Comparison of ENCODE assay signal across 24 mouse cellular contexts in the genomic region with DNA sequence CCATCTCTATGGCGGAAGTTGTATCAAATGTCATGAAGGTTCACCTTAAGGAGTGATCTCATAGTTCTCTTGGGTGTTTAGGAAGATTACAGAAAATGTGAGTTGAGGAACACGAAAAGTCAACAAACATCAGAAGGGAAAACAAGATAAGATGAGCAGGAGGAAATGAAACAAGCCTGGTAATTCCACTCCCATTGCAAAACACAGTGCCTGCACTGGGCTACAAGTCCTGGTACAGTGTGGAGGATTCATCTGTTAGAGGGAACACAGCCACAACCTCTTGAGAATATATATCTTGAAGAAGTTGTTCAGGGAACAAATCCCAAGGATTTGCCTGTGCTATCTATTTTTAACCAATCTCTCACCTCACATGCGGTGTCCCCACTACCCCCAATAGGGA. TPM values are rescaled to one million over a fixed set of nuclear protein-coding genes. Genes with fewer than 3 reads are reported as not detected.
A peak's percentile ranks its signal among the peaks of the same experiment; 100 is the strongest.
DNase-seq lines count a peak whose midpoint lies in the region; ATAC-seq and TF ChIP-seq lines count a peak whose summit lies in the region.
"Had no signal": no experiment of that assay in that cellular context is flagged by ENCODE, and none has a peak within 500 bp of the region (broad histone marks: within the 10 kb centered on the region; RNA-seq: fewer than 3 reads in every experiment).

No protein-coding gene starts in this region.

- H3K9ac ChIP-seq in heart, embryonic 12.5 days, result no peak overlapping the region
- no peak overlapping the region for H3K9ac ChIP-seq in heart, adult 2 months (ENCODE audit: low read depth, low read length)
- no peak overlapping the region for H3K9ac ChIP-seq in liver, adult 2 months (ENCODE audit: low read depth, low read length)
- H3K9ac ChIP-seq in liver, postnatal 0 days (replicated peaks), result no peak overlapping the region
- no peak overlapping the region for H3K9ac ChIP-seq in stomach, postnatal 0 days (ENCODE audit: low read length)
- H3K9ac ChIP-seq in hindbrain, embryonic 12.5 days, result no peak overlapping the region

- whole genome bisulfite sequencing in heart, embryonic 12.5 days, result 58% methylated on average over 3 of the region's 3 CpGs
- 65% methylated on average over 3 of the region's 3 CpGs for WGBS in heart, adult 2 months
- 75% methylated on average over 3 of the region's 3 CpGs for WGBS in liver, adult 2 months
- 68% methylated on average over 3 of the region's 3 CpGs for WGBS in liver, postnatal 0 days (ENCODE audit: insufficient replicate concordance)
- WGBS in stomach, postnatal 0 days, result 80% methylated on average over 3 of the region's 3 CpGs
- 94% methylated on average over 3 of the region's 3 CpGs for WGBS in hindbrain, embryonic 12.5 days

- intact Hi-C loops in heart, adult 2 months (cut with DNase I), result no loop called here

- peaks cover 19% of the 10 kb centered on the region for H3K4me1 ChIP-seq in heart, embryonic 12.5 days (replicated peaks)
- no peaks in the 10 kb centered on the region for H3K4me1 ChIP-seq in heart, adult 2 months (ENCODE audit: control insufficient read depth, insufficient read depth, low read length)
- H3K4me1 ChIP-seq in liver, adult 2 months (ENCODE audit: control insufficient read depth, insufficient read depth, low read length), result peaks cover 13% of the 10 kb centered on the region
- no peaks in the 10 kb centered on the region for H3K4me1 ChIP-seq in liver, postnatal 0 days (ENCODE audit: insufficient read depth)
- no peaks in the 10 kb centered on the region for H3K4me1 ChIP-seq in stomach, postnatal 0 days (replicated peaks; ENCODE audit: control insufficient read depth, insufficient read depth)
- no peaks in the 10 kb centered on the region for H3K4me1 ChIP-seq in hindbrain, embryonic 12.5 days

- no peak for TF ChIP-seq POLR2A in heart, adult 2 months (IDR thresholded peaks at IDR 0.05; ENCODE audit: insufficient read depth, low read depth, low read length)
- TF ChIP-seq POLR2A in liver, adult 2 months (IDR thresholded peaks at IDR 0.05; ENCODE audit: extremely low read depth, insufficient read depth, low read length), result no peak

- no peak for TF ChIP-seq CTCF in heart, adult 2 months (IDR thresholded peaks at IDR 0.05)
- TF ChIP-seq CTCF in liver, adult 2 months (IDR thresholded peaks at IDR 0.05; ENCODE audit: low read depth, low read length), result no peak
- no peak for TF ChIP-seq CTCF in liver, postnatal 0 days (IDR thresholded peaks at IDR 0.05; ENCODE audit: low read depth)
- TF ChIP-seq CTCF in stomach, postnatal 0 days (IDR thresholded peaks at IDR 0.05; ENCODE audit: low read depth), result no peak

- H3K9me3 ChIP-seq in heart, embryonic 12.5 days (replicated peaks), result no peaks in the 10 kb centered on the region
- H3K9me3 ChIP-seq in liver, postnatal 0 days (ENCODE audit: low read length), result no peaks in the 10 kb centered on the region
- H3K9me3 ChIP-seq in stomach, postnatal 0 days (ENCODE audit: control insufficient read depth, low read length), result no peaks in the 10 kb centered on the region
- H3K9me3 ChIP-seq in hindbrain, embryonic 12.5 days (replicated peaks), result no peaks in the 10 kb centered on the region
- H3K9me3 ChIP-seq: G1E had no signal

- H3K4me2 ChIP-seq in heart, embryonic 12.5 days, result no peak overlapping the region
- H3K4me2 ChIP-seq in liver, postnatal 0 days (ENCODE audit: low read depth, low read length), result no peak overlapping the region
- no peak overlapping the region for H3K4me2 ChIP-seq in stomach, postnatal 0 days (replicated peaks; ENCODE audit: low read depth)
- no peak overlapping the region for H3K4me2 ChIP-seq in hindbrain, embryonic 12.5 days (replicated peaks)

- no peaks in the 10 kb centered on the region for H3K27me3 ChIP-seq in heart, embryonic 12.5 days (replicated peaks)
- H3K27me3 ChIP-seq in heart, adult 2 months (ENCODE audit: control insufficient read depth, insufficient read depth, low read length), result no peaks in the 10 kb centered on the region
- H3K27me3 ChIP-seq in liver, adult 2 months (ENCODE audit: control insufficient read depth, insufficient read depth, low read length), result no peaks in the 10 kb centered on the region
- H3K27me3 ChIP-seq in liver, postnatal 0 days (ENCODE audit: insufficient read depth, low read length), result no peaks in the 10 kb centered on the region
- no peaks in the 10 kb centered on the region for H3K27me3 ChIP-seq in stomach, postnatal 0 days (ENCODE audit: control insufficient read depth, insufficient read depth, low read length)
- no peaks in the 10 kb centered on the region for H3K27me3 ChIP-seq in hindbrain, embryonic 12.5 days
- H3K27me3 ChIP-seq: CH12.LX, Patski had no signal

- DNase-seq in heart, adult 2 months, result no peak
- peak; percentile 34 for DNase-seq in liver, adult 2 months (ENCODE audit: extremely low read depth, low read depth, low spot score)
- no peak for DNase-seq in liver, postnatal 0 days
- peak; percentile 5 for DNase-seq in 416B (ENCODE audit: low read depth)
- no peak for DNase-seq in stomach, postnatal 0 days (ENCODE audit: low spot score)
- no peak for DNase-seq in right cerebral cortex, postnatal 25 days
- DNase-seq: adrenal gland, adult 2 months; adrenal gland, adult 8-10 months; adrenal gland, postnatal 10 days; adrenal gland, postnatal 14 days; adrenal gland, postnatal 25 days; adrenal gland, postnatal 36 days; B cell, adult 2 months; cerebellum, adult 11 months; cerebellum, adult 11-12 months; cerebellum, adult 18-20 months had no signal

- TF ChIP-seq EP300 in heart, adult 2 months (IDR thresholded peaks at IDR 0.05; ENCODE audit: insufficient read depth, low read depth, low read length), result no peak
- TF ChIP-seq EP300 in liver, postnatal 0 days (IDR thresholded peaks at IDR 0.05; ENCODE audit: low read depth), result no peak
- no peak for TF ChIP-seq EP300 in stomach, postnatal 0 days (optimal IDR thresholded peaks at IDR 0.05)

- no peak overlapping the region; the same call in 1 of the 2 replicates for H3K27ac ChIP-seq in heart, embryonic 12.5 days (ENCODE audit: poor library complexity, severe bottlenecking)
- no peak overlapping the region for H3K27ac ChIP-seq in heart, adult 2 months
- no peak overlapping the region for H3K27ac ChIP-seq in liver, adult 2 months (replicated peaks; ENCODE audit: insufficient read depth, low read depth, low read length)
- no peak overlapping the region for H3K27ac ChIP-seq in liver, postnatal 0 days (ENCODE audit: low read depth)
- H3K27ac ChIP-seq in stomach, postnatal 0 days (replicated peaks), result no peak overlapping the region; the same call in 1 of the 2 replicates
- H3K27ac ChIP-seq in hindbrain, embryonic 12.5 days, result no peak overlapping the region

- no peaks in the 10 kb centered on the region for H3K79me2 ChIP-seq in heart, adult 2 months (replicated peaks; ENCODE audit: control insufficient read depth, insufficient read depth, low read length)
- H3K79me2 ChIP-seq in liver, adult 2 months (ENCODE audit: control insufficient read depth, insufficient read depth, low read length), result peaks cover 10% of the 10 kb centered on the region; the same call in 1 of the 2 replicates

- peak; percentile 64; the same call in 1 of the 2 replicates for ATAC-seq in heart, embryonic 12.5 days (ENCODE audit: insufficient number of reproducible peaks, low FRiP score)
- ATAC-seq in liver, postnatal 0 days, result no peak
- peak; percentile 80 for ATAC-seq in stomach, postnatal 0 days (ENCODE audit: low FRiP score, low TSS enrichment)
- ATAC-seq in hindbrain, embryonic 12.5 days (ENCODE audit: low FRiP score), result no peak
- ATAC-seq: activated CD4-positive, CD25-positive, alpha-beta regulatory T cell, adult 4 months; CD4-positive, CD25-positive, alpha-beta regulatory T cell, adult 4 months; Patski had no signal

- no peak overlapping the region for H3K4me3 ChIP-seq in heart, embryonic 12.5 days
- H3K4me3 ChIP-seq in heart, adult 2 months, result no peak overlapping the region
- H3K4me3 ChIP-seq in liver, adult 2 months (ENCODE audit: insufficient read depth, low read depth, low read length), result no peak overlapping the region
- no peak overlapping the region for H3K4me3 ChIP-seq in liver, postnatal 0 days (ENCODE audit: low read depth, low read length)
- H3K4me3 ChIP-seq in stomach, postnatal 0 days (ENCODE audit: low read depth, low read length), result no peak overlapping the region
- no peak overlapping the region for H3K4me3 ChIP-seq in hindbrain, embryonic 12.5 days

- 0 out of 2 replicates have a peak, but pooled peaks cover 13% of the 10 kb centered on the region for H3K36me3 ChIP-seq in heart, embryonic 12.5 days
- H3K36me3 ChIP-seq in heart, adult 2 months (ENCODE audit: control insufficient read depth, insufficient read depth, low read length), result peaks cover 15% of the 10 kb centered on the region
- peaks cover 46% of the 10 kb centered on the region for H3K36me3 ChIP-seq in liver, adult 2 months (ENCODE audit: control insufficient read depth, insufficient read depth, low read length)
- H3K36me3 ChIP-seq in liver, postnatal 0 days (replicated peaks; ENCODE audit: insufficient read depth, low read length), result no peaks in the 10 kb centered on the region
- H3K36me3 ChIP-seq in stomach, postnatal 0 days (ENCODE audit: control insufficient read depth, insufficient read depth, low read length), result no peaks in the 10 kb centered on the region
- no peaks in the 10 kb centered on the region for H3K36me3 ChIP-seq in hindbrain, embryonic 12.5 days
- H3K36me3 ChIP-seq: G1E had no signal

RNA-seq across cellular contexts. Expression of a gene that starts 24.8 kb away (rescaled TPM):
- polyA plus RNA-seq in heart, embryonic 12.5 days (2016; fragmentation: Nextera tagmentation; extraction: Ambion mirVana), result 68.8 and 70.4 TPM in 2 replicates
- total RNA-seq in heart, adult 2 months (2021), result 100 to 1,000 TPM; 160 to 161 TPM
- polyA plus RNA-seq in heart, adult 2 months (2012; rRNA removed), result 46.1 and 96.0 TPM in 2 replicates
- total RNA-seq in liver, adult 2 months (2014; rRNA removed), result 406 and 423 TPM in 2 replicates
- polyA plus RNA-seq in liver, adult 2 months (2012; rRNA removed), result 141 and 142 TPM in 2 replicates
- polyA plus RNA-seq in liver, postnatal 0 days (2015; fragmentation: Nextera tagmentation; extraction: Ambion mirVana), result 59.7 and 65.6 TPM in 2 replicates
- polyA plus RNA-seq in stomach, postnatal 0 days (2015; fragmentation: Nextera tagmentation; extraction: Ambion mirVana), result 98.1 and 99.0 TPM in 2 replicates
- 25.3 and 27.6 TPM in 2 replicates for polyA plus RNA-seq in hindbrain, embryonic 12.5 days (2016; fragmentation: Nextera tagmentation; extraction: Ambion mirVana)
- total RNA-seq: MEL had no signal
- polyA plus RNA-seq: CD4-positive, CD25-positive, alpha-beta regulatory T cell, adult 4 months; G1E had no signal

Comparison
In these comparisons a context has a peak if more than half of its experiments do, and no peak if none do; other contexts are left out.
1. DNase-seq: peak in liver, adult 2 months (single experiment) and 416B (single experiment); none in heart, adult 2 months (0 of 2), liver, postnatal 0 days (single experiment), stomach, postnatal 0 days (single experiment) and right cerebral cortex, postnatal 25 days (single experiment).
2. ATAC-seq: peak in heart, embryonic 12.5 days (single experiment) and stomach, postnatal 0 days (single experiment); none in liver, postnatal 0 days (single experiment) and hindbrain, embryonic 12.5 days (single experiment).